Mouse (Mus musculus): ENCODE results near the gene St3gal3. TPM values are rescaled to one million over a fixed set of nuclear protein-coding genes. Genes with fewer than 3 reads are reported as not detected.

The St3gal3 gene
- polyA plus RNA-seq, 1 experiment from 2014 or later: 9.3 TPM

DNA sequence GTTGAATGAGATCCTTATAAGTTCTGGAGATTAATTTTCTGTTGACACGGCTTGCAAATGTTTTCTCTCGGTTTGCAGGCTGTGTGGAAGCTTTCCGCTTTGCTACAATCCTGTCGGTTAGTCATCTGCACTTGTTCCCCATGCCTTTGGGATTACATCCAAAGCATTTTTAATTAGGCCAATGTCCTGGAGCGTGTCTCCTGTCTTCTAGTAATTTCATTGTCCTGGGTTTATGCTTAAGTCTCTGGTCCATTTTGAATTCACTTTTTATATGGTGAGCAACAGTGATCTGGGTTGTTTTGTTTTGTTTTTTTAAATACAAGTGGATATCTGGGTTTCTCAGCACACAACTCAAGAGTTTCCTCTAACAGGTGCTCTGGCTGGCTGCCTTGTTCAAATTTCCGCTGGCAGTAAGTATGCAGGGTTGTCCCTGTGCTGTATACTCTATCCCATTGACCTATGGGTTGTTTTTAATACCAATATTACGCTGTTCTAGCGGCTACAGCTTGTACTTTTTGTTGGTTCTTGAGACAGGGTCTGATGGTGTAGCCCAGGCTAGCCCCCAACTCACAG, 143.6 kb downstream of the St3gal3 start:
- no peak overlapping the region for H3K9ac ChIP-seq (replicated peaks; ENCODE audit: low read length)
- 72% methylated on average over 8 of the region's 8 CpGs for WGBS
- ATAC-seq (ENCODE audit: low FRiP score, low TSS enrichment) (no peak), DNase-seq (no peak)
- peaks cover 3% of the 10 kb centered on the region; the same call in 1 of the 2 replicates for H3K4me1 ChIP-seq (ENCODE audit: control insufficient read depth, insufficient read depth, low read length)
- no peak overlapping the region for H3K27ac ChIP-seq (replicated peaks; ENCODE audit: low read depth, low read length)
- H3K4me3 ChIP-seq (replicated peaks; ENCODE audit: low read depth, low read length): no peak overlapping the region
- H3K27me3 ChIP-seq (ENCODE audit: control insufficient read depth, insufficient read depth, low read length): no peaks in the 10 kb centered on the region
- no peaks in the 10 kb centered on the region for H3K9me3 ChIP-seq (ENCODE audit: control insufficient read depth, low read length)
- no peak overlapping the region for H3K4me2 ChIP-seq (ENCODE audit: low read length)
- no peaks in the 10 kb centered on the region for H3K36me3 ChIP-seq (ENCODE audit: control insufficient read depth, insufficient read depth, low read length)

DNA sequence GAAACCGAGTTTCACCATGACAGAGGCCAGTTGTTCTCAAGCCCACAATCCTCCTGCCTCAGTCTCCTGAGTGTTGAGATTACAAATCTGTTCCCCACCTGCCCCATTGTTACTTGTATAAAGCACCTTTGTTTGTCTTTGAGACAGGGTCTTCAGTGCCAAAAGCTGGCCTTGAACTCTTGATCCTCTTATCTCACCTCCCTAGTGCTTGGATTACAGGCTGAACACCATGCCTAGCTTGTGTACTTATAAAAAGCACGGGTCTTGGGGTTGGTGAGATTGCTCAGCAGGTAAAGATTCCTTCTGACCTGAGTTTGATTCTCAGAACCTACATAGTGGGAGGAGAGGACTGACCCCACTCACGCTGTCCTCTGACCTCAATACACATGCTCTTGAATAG, 144.1 kb downstream of the St3gal3 start:
- 50% methylated on average over 3 of the region's 3 CpGs for WGBS
- DNase-seq (no peak), ATAC-seq (ENCODE audit: low FRiP score, low TSS enrichment) (no peak)
- Histone ChIP-seq H3K4me3 (replicated peaks; ENCODE audit: low read depth, low read length) (no peak overlapping the region), H3K9me3 (ENCODE audit: control insufficient read depth, low read length) (no peaks in the 10 kb centered on the region), H3K27me3 (ENCODE audit: control insufficient read depth, insufficient read depth, low read length) (no peaks in the 10 kb centered on the region), H3K9ac (replicated peaks; ENCODE audit: low read length) (no peak overlapping the region), H3K36me3 (ENCODE audit: control insufficient read depth, insufficient read depth, low read length) (no peaks in the 10 kb centered on the region), H3K4me2 (ENCODE audit: low read length) (no peak overlapping the region), H3K4me1 (ENCODE audit: control insufficient read depth, insufficient read depth, low read length) (peaks cover 3% of the 10 kb centered on the region; the same call in 1 of the 2 replicates), H3K27ac (replicated peaks; ENCODE audit: low read depth, low read length) (no peak overlapping the region)

DNA sequence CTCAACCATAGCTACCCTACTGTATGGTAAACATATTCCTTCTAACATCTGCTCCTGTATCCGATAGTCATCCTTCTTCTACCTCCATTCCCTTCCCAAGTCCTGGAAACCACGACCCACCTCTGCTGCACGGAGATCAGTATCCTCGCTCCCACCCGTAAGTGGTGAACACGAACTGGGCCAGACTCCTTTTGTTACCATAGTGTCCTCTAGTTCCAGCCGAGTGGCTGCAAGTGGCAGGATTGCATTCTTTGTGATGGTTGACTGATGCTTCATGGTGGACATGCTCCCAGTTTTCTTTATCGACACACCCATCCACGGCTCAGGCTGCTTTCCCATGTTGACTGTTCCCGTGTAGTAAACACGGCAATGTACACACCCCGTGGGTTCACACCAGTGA, 144.9 kb downstream of the St3gal3 start:
- Histone ChIP-seq H3K36me3 (ENCODE audit: control insufficient read depth, insufficient read depth, low read length) (no peaks in the 10 kb centered on the region), H3K4me1 (ENCODE audit: control insufficient read depth, insufficient read depth, low read length) (peaks cover 3% of the 10 kb centered on the region; the same call in 1 of the 2 replicates), H3K27ac (replicated peaks; ENCODE audit: low read depth, low read length) (no peak overlapping the region), H3K27me3 (ENCODE audit: control insufficient read depth, insufficient read depth, low read length) (no peaks in the 10 kb centered on the region), H3K9ac (replicated peaks; ENCODE audit: low read length) (no peak overlapping the region), H3K4me3 (replicated peaks; ENCODE audit: low read depth, low read length) (no peak overlapping the region), H3K4me2 (ENCODE audit: low read length) (no peak overlapping the region), H3K9me3 (ENCODE audit: control insufficient read depth, low read length) (no peaks in the 10 kb centered on the region)
- 57% methylated on average over 12 of the region's 12 CpGs for WGBS
- ATAC-seq (ENCODE audit: low FRiP score, low TSS enrichment): no peak
- no peak for DNase-seq

DNA sequence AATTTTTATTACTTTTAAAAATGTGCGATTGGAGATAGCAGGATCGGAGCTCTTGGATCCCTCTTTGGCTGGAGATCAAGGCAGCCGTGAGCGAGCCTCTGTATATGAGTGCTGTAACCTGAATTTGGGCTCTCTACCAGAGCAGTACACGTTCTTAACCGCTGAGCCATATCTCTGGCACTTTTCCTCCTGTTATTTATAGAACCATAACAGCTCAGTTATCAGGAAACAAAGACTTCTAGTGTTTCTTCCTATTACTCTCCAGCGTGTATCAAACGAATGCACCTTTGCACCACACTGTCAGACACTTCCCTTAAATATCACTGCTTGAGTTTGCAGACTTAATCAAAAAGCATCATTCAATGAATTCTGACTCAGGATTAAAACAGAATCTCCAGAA, 147.9 kb downstream of the St3gal3 start:
- WGBS: 86% methylated on average over 8 of the region's 8 CpGs
- no peak for DNase-seq

DNA sequence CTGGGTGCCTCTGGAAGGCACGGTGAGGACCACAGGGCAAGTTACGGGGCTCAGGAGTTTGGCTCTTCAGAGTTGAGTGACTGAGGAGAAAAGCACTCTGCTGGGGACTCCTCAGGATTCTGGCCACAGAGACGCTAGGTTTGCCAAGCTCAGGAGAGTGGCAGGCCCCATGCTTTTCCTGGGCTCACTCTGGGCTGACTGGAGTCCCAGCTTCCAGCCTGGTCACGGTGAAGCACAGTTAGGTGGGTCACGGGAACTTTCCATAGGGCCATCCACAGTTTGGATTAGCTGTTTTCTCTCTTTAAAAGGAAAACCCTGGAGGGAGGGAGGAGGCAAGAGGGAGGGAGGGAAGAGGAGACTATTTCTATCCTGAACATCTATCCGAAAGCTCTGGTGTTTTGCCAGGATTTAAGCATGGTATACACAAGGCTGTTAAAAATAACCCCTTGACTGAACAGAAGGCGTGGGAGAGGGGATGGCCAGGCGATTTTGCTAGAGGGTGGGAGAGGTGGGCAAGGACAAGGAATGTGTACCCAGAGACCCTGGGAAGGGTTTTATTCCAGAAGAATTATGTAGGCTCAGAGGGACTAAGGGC, 149.6 kb downstream of the St3gal3 start:
- H3K27me3 ChIP-seq (ENCODE audit: control insufficient read depth, insufficient read depth, low read length): no peaks in the 10 kb centered on the region
- WGBS: 72% methylated on average over 8 of the region's 8 CpGs

More for the DNA sequence above, 147.9 kb downstream of the St3gal3 start:
- Histone ChIP-seq H3K4me1 (ENCODE audit: control insufficient read depth, insufficient read depth, low read length) (peaks cover 3% of the 10 kb centered on the region; the same call in 1 of the 2 replicates), H3K9me3 (ENCODE audit: control insufficient read depth, low read length) (no peaks in the 10 kb centered on the region), H3K4me3 (replicated peaks; ENCODE audit: low read depth, low read length) (no peak overlapping the region), H3K27ac (replicated peaks; ENCODE audit: low read depth, low read length) (no peak overlapping the region), H3K9ac (replicated peaks; ENCODE audit: low read length) (no peak overlapping the region), H3K36me3 (ENCODE audit: control insufficient read depth, insufficient read depth, low read length) (no peaks in the 10 kb centered on the region), H3K4me2 (ENCODE audit: low read length) (no peak overlapping the region), H3K27me3 (ENCODE audit: control insufficient read depth, insufficient read depth, low read length) (no peaks in the 10 kb centered on the region)
- no peak for ATAC-seq (ENCODE audit: low FRiP score, low TSS enrichment)

DNA sequence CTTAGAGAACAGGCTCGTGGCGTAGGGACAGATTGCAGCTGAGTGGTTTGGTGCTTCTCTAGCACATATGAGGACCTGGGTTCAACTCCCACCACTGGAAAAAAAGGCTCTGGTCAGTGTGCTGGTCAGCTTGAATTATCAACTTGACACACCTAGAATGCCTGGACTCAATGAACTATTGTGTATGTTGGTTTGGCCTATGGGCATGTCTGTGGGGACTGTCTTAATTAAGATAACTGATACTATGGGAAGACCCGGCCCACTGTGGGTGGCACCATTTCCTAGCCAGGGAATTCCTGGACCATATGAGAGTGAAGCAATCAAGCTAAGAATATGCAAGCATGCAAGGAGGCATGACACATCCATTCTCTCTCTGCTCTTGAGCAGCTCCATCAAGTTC, 150.5 kb downstream of the St3gal3 start:
- no peaks in the 10 kb centered on the region for H3K4me1 ChIP-seq (ENCODE audit: control insufficient read depth, insufficient read depth, low read length)
- no peak for DNase-seq
- 91% methylated on average over 3 of the region's 3 CpGs for WGBS

More for the DNA sequence above, 149.6 kb downstream of the St3gal3 start:
- Histone ChIP-seq H3K27ac (replicated peaks; ENCODE audit: low read depth, low read length) (no peak overlapping the region), H3K4me2 (ENCODE audit: low read length) (no peak overlapping the region), H3K9me3 (ENCODE audit: control insufficient read depth, low read length) (no peaks in the 10 kb centered on the region), H3K4me3 (replicated peaks; ENCODE audit: low read depth, low read length) (no peak overlapping the region), H3K9ac (replicated peaks; ENCODE audit: low read length) (no peak overlapping the region), H3K36me3 (ENCODE audit: control insufficient read depth, insufficient read depth, low read length) (no peaks in the 10 kb centered on the region), H3K4me1 (ENCODE audit: control insufficient read depth, insufficient read depth, low read length) (no peaks in the 10 kb centered on the region)
- DNase-seq: no peak
- no peak for ATAC-seq (ENCODE audit: low FRiP score, low TSS enrichment)

DNA sequence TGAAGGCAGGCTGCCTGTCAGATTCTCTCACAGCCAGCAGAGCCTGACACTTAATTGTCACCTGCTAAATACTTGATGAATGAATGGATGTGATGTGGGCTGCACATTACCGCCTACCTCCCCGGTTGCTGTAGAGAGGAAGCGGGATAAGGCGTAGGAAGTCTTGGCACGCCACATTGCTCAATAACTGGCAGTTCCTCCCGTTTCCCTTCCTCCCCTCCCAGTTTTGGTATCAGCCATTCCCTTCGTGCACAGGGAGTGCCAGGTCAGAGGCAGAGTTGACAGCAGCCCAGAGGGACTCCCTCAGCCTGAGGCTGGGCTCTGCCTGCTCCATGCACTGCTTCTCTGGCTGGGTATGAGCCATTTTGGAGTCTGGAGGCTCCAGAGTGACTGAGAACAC, 152.0 kb downstream of the St3gal3 start:
- no peaks in the 10 kb centered on the region for H3K27me3 ChIP-seq (ENCODE audit: control insufficient read depth, insufficient read depth, low read length)
- 0 out of 2 replicates have a peak overlapping the region, but pooled peaks have one; percentile 28 for H3K27ac ChIP-seq (replicated peaks; ENCODE audit: low read depth, low read length)
- WGBS: 72% methylated on average over 7 of the region's 7 CpGs
- H3K4me3 ChIP-seq (replicated peaks; ENCODE audit: low read depth, low read length): no peak overlapping the region
- no peaks in the 10 kb centered on the region for H3K36me3 ChIP-seq (ENCODE audit: control insufficient read depth, insufficient read depth, low read length)
- H3K9me3 ChIP-seq (ENCODE audit: control insufficient read depth, low read length): no peaks in the 10 kb centered on the region
- H3K9ac ChIP-seq (replicated peaks; ENCODE audit: low read length): no peak overlapping the region
- no peaks in the 10 kb centered on the region for H3K4me1 ChIP-seq (ENCODE audit: control insufficient read depth, insufficient read depth, low read length)
- no peak overlapping the region for H3K4me2 ChIP-seq (ENCODE audit: low read length)
- ATAC-seq (ENCODE audit: low FRiP score, low TSS enrichment) (no peak), DNase-seq (no peak)

More for the DNA sequence above, 150.5 kb downstream of the St3gal3 start:
- H3K27me3 ChIP-seq (ENCODE audit: control insufficient read depth, insufficient read depth, low read length): no peaks in the 10 kb centered on the region
- H3K9me3 ChIP-seq (ENCODE audit: control insufficient read depth, low read length): no peaks in the 10 kb centered on the region
- H3K4me3 ChIP-seq (replicated peaks; ENCODE audit: low read depth, low read length): no peak overlapping the region
- no peaks in the 10 kb centered on the region for H3K36me3 ChIP-seq (ENCODE audit: control insufficient read depth, insufficient read depth, low read length)
- H3K27ac ChIP-seq (replicated peaks; ENCODE audit: low read depth, low read length): no peak overlapping the region
- H3K4me2 ChIP-seq (ENCODE audit: low read length): no peak overlapping the region
- no peak overlapping the region for H3K9ac ChIP-seq (replicated peaks; ENCODE audit: low read length)
- ATAC-seq (ENCODE audit: low FRiP score, low TSS enrichment): no peak

DNA sequence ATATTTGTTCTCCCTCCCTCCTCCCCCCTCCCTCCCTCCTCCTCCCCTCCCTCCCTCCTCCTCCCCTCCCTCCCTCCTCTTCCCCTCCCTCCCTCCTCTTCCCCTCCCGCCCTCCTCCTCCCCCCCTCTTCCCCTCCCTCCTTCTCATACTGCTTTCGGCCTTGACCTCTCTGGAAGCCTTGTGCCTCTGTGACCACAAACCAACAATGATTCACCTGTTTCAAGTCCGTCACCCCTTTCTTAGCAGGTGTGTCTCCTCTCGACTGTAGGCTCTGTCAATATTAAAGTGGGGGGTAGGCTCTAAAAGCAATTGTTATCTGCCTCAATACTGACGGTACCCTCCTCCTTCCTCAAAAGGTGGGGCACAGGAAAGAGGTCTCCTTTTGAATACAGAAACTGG, 153.2 kb downstream of the St3gal3 start:
- no peak for ATAC-seq (ENCODE audit: low FRiP score, low TSS enrichment)
- 84% methylated on average over 4 of the region's 5 CpGs for WGBS

DNA sequence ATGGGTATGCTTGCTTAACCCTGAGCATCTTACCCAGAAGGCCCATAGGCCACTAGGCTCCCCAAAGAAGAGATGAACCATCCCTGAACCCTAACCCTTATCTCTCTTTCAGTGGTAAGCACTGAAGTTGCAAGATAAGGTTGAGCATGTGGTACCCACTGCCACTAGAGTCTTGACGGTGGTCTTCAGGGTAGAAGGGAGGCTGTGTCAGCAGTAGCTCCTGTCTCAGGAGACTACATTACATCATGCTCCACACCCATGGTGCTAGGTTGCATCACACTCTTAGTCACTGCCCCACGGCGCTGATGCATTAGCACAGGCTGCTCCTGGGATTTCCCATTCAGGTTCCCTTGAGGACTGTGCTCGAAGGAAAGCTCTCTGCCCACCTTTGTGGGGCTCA, 154.6 kb downstream of the St3gal3 start:
- Histone ChIP-seq H3K4me2 (ENCODE audit: low read length) (no peak overlapping the region), H3K4me1 (ENCODE audit: control insufficient read depth, insufficient read depth, low read length) (no peaks in the 10 kb centered on the region), H3K27me3 (ENCODE audit: control insufficient read depth, insufficient read depth, low read length) (no peaks in the 10 kb centered on the region), H3K4me3 (replicated peaks; ENCODE audit: low read depth, low read length) (no peak overlapping the region), H3K36me3 (ENCODE audit: control insufficient read depth, insufficient read depth, low read length) (no peaks in the 10 kb centered on the region), H3K9ac (replicated peaks; ENCODE audit: low read length) (no peak overlapping the region), H3K27ac (replicated peaks; ENCODE audit: low read depth, low read length) (no peak overlapping the region), H3K9me3 (ENCODE audit: control insufficient read depth, low read length) (no peaks in the 10 kb centered on the region)
- 96% methylated on average over 4 of the region's 4 CpGs for WGBS
- ATAC-seq (ENCODE audit: low FRiP score, low TSS enrichment) (no peak), DNase-seq (no peak)

More for the DNA sequence above, 153.2 kb downstream of the St3gal3 start:
- Histone ChIP-seq H3K27ac (replicated peaks; ENCODE audit: low read depth, low read length) (no peak overlapping the region), H3K4me1 (ENCODE audit: control insufficient read depth, insufficient read depth, low read length) (no peaks in the 10 kb centered on the region), H3K4me2 (ENCODE audit: low read length) (no peak overlapping the region), H3K36me3 (ENCODE audit: control insufficient read depth, insufficient read depth, low read length) (no peaks in the 10 kb centered on the region), H3K27me3 (ENCODE audit: control insufficient read depth, insufficient read depth, low read length) (no peaks in the 10 kb centered on the region), H3K9me3 (ENCODE audit: control insufficient read depth, low read length) (no peaks in the 10 kb centered on the region), H3K9ac (replicated peaks; ENCODE audit: low read length) (no peak overlapping the region), H3K4me3 (replicated peaks; ENCODE audit: low read depth, low read length) (no peak overlapping the region)
- no peak for DNase-seq
